Mouse (Mus musculus) layer of hippocampus, adult 2 months (tissue): ENCODE measurements around the gene H1f0. TPM values are rescaled to one million over a fixed set of nuclear protein-coding genes. Genes with fewer than 3 reads are reported as not detected.
"Not testable (repeated sequence)": the region's sequence is repeated elsewhere in the genome, so short reads cannot be mapped to it uniquely, and the experiment has no call there.

Experiments
- DNase-seq, 2 experiments: peaks; one replicate each; pipeline ENCODE4 v3.0.0; 2022; ENCODE audit warnings: low spot score in 2 of 2
- H3K27ac ChIP-seq: fragments of 200-600 bp; 2 replicates; pipeline ENCODE4 v1.8.1; 2022
- H3K4me3 ChIP-seq: fragments of 200-600 bp; 2 replicates; pipeline ENCODE4 v1.8.1; 2022; ENCODE audit warnings: mild to moderate bottlenecking
- CTCF ChIP-seq: fragments of 200-600 bp; conservative IDR thresholded peaks from 2 replicates; pipeline ENCODE4 v1.8.1; 2022; ENCODE audit warnings: antibody characterized with exemption, mild to moderate bottlenecking, moderate library complexity
- total RNA-seq, 2 experiments: library from RNA; stranded (reverse); gene quantifications; 2 replicates each; pipeline ENCODE4 v1.2.3; 2021

H1f0 gene
- total RNA-seq, 2 experiments from 2014 or later, result 86.3 to 89.0 TPM

- Histone ChIP-seq H3K4me3 (peak overlapping the region; percentile 78), H3K27ac (peak overlapping the region; percentile 99)
- TF ChIP-seq CTCF, result no peak
- peak; percentile 81 to 89 for DNase-seq
These were observed 2.5 kb downstream of the H1f0 start for GRCm38 (mm10) chr15:79030551-79031435.

DNA sequence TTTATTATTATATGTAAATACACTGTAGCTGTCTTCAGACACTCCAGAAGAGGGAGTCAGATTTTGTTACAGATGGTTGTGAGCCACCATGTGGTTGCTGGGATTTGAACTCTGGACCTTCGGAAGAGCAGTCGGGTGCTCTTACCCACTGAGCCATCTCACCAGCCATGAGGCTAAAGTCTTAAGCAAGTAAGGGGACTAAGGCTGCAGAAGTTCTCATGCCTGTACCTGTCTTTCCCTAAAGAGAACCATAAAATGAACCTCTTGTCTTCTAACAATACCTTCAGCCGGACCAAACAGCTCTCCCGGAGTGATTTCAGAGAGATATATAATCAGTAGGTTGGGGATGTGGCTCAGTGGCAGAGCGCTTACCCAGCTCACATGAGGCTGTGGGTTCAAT is 3.7 kb downstream of the H1f0 start:
- H3K27ac ChIP-seq, DNase-seq, H3K4me3 ChIP-seq: not testable (repeated sequence)

DNA sequence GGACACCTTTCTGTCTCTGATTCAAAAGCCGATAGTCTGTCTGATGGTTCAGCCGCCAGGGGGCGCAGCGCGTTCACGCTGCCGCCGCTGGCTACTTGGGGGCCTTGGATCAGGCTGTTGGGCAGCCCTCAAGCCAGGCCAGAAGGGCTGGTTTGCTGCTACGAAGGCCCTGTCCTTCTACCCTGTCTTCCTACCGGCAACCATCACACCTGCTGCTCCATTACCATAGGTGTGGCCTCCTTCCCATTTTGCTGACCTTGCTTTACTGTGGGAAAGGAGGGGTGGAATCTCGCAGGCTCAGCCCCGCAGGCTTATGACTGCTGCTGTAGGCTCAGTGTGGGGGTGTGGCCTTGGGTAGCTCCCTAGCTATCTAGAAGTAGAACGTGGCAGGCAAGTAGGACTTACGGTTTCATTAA is 9.7 kb downstream of the H1f0 start:
- H3K4me3 ChIP-seq, result no peak overlapping the region
- H3K27ac ChIP-seq, result no peak overlapping the region
- peak in 1 of 2 experiments; percentile 77 for DNase-seq
- peak; percentile 96 for TF ChIP-seq CTCF

DNA sequence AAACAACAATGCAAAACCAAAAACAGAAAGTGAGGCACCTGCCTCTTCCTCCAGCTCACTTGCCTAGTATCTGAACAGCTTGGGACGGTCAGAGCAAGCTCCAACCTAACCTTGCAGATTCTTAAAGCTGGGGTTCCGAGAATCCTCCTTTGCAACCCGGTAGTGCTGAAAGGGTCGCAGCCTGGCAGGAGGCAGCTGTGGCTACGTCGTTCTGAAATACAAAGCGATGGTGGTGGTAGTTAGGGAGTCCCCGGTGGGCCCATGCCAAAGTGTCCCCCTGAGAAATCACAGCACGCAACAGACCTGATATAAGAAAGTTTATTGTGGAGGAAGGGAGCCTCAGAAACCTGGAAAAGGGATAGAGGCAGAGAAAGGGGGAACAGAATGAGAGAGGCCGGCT is 10.1 kb downstream of the H1f0 start:
- no peak for TF ChIP-seq CTCF
- no peak for DNase-seq
- no peak overlapping the region for H3K4me3 ChIP-seq
- H3K27ac ChIP-seq, result no peak overlapping the region

DNA sequence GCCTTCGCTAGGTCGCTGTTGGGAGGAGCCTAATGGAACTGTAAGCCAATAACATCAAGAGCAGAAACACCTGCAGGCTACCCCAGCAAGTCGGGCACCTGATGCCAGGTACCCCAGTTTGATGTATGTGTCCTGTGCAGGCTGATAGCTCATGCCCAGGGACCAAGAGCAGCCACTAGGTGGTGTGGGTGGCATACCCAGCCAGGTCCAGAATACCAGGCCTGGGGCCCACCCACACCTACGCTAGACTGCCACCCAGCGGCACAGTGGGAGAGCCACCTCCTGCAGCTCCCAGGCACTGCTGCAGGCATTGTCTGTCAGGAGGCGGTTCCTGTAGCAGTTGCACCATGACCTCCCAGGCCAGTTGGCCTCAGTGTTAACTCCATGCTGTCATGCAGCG is 10.6 kb downstream of the H1f0 start:
- TF ChIP-seq CTCF, result peak; percentile 84
- peak; percentile 60 to 62 for DNase-seq
- Histone ChIP-seq H3K4me3 (no peak overlapping the region), H3K27ac (no peak overlapping the region)

- no peak for TF ChIP-seq CTCF
- no peak overlapping the region for H3K4me3 ChIP-seq
- no peak for DNase-seq
- no peak overlapping the region for H3K27ac ChIP-seq
These were observed 12.5 kb downstream of the H1f0 start for GRCm38 (mm10) chr15:79040501-79041416.

GRCm38 (mm10) chr15:79041585-79041984 is 13.3 kb downstream of the H1f0 start, which contains the start of gene Galr3:
TSS of gene Galr3 (plus strand) at chr15:79041885.
- peak within 1 kb of the TSS; percentile 59 for H3K4me3 ChIP-seq
- peak within 1 kb of the TSS; percentile 88 for H3K27ac ChIP-seq
- no peak for DNase-seq
- no peak for TF ChIP-seq CTCF

GRCm38 (mm10) chr15:79042721-79043491 is 14.7 kb downstream of the H1f0 start:
- 0 out of 2 replicates have a peak, but pooled peaks have one; percentile 9 for TF ChIP-seq CTCF
- peak overlapping the region; percentile 88 for H3K27ac ChIP-seq
- DNase-seq, result no peak
- H3K4me3 ChIP-seq, result peak overlapping the region; percentile 59

GRCm38 (mm10) chr15:79044837-79045236 is 16.6 kb downstream of the H1f0 start:
- no peak overlapping the region for H3K27ac ChIP-seq
- H3K4me3 ChIP-seq, result no peak overlapping the region
- no peak for TF ChIP-seq CTCF
- no peak for DNase-seq

DNA sequence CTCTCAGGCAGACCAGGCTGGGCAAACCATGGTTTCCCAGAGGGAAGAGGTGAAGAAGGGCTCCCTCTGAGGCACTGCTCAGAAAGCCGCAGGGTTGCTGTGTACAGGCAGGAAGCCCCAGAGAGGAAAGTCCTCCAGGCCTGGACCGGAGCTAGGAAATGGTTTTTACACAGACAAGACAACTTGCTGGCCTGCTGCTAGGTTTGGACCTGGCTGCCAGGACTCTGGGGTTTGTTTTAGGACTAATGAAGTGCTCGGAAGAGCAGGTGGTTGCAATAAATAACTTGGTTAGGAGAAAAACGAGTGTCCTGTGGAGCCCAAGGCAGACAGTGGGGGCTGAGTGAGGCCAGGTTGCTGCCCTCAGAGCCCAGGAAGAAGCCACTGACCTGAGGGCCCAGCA is 19.9 kb downstream of the H1f0 start:
- Histone ChIP-seq H3K4me3 (no peak overlapping the region), H3K27ac (no peak overlapping the region)
- no peak for TF ChIP-seq CTCF
- no peak for DNase-seq

DNA sequence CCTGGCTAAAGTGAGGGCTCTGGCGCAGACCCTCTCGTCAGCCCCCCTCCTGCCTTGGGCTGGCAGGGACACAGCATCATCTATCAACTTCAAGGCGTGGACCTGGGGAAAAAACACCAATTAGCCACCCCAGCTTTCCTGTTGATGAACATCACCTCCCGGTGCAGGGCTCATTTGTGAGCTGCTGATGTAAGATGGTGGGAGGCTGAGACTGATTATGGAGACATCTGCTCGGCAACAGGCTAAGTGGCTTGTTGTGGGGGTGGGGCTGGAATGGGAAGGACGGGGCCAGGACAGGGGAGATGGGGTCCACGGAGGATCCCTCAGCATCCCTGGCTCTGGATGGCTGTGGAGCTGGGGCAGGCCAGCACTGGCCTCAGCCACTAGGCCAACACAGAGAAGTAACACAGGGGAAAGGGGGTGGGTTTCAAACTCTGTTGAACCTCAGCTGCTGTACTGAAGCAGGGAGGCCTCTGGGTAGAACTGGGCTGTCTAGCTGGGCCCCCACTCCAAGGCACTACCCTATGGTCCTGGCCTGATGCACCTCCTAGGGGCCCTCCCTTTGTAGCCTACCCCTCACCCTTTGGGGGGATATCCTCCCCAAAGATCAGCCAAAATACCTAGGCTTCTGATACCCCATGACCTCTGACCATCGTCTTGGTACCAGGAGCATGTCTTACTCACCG is 22.1 kb downstream of the H1f0 start:
- Histone ChIP-seq H3K27ac (peak overlapping the region; percentile 71), H3K4me3 (no peak overlapping the region)
- DNase-seq, result no peak
- no peak for TF ChIP-seq CTCF

DNA sequence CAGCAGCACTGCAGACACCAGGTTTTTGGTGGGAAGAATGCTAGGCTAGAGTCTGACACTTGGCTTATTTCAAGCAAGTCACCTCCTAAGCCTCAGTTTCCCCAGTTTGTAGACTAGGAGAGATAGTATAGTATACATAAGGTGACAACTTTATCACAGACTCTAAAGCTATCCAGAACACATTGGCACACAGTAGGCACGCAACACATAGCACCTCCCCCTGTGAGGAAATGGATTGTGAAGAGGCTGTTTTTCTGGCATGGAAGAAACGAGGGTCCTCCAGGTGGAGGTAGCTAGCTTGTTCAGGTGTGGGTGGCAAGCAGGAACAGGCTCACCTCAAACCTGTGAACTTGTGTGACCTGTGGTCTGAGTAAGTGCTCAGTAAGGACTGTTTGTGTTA is 22.7 kb downstream of the H1f0 start:
- H3K4me3 ChIP-seq, result no peak overlapping the region
- TF ChIP-seq CTCF, result no peak
- peak overlapping the region; percentile 71 for H3K27ac ChIP-seq
- no peak for DNase-seq
